23 mouse cellular contexts compared by ENCODE assay signal in genomic region chr6:5582923-5583525, GRCm38 (mm10).
DNase-seq lines count a peak whose midpoint lies in the region; ATAC-seq and TF ChIP-seq lines count a peak whose summit lies in the region.
"Had no signal": no experiment of that assay in that cellular context is flagged by ENCODE, and none has a peak within 500 bp of the region (broad histone marks: within the 10 kb centered on the region; RNA-seq: fewer than 3 reads in every experiment).

No protein-coding gene starts in this region.

- TF ChIP-seq POLR2A in MEL (IDR thresholded peaks at IDR 0.05; ENCODE audit: control insufficient read depth in 1 of 2, insufficient read depth in 1 of 2, low read depth in 1 of 2, low read length in 2 of 2, poor library complexity in 1 of 2), result no peak
- TF ChIP-seq POLR2A in embryonic fibroblast, embryonic 13.5 days (IDR thresholded peaks at IDR 0.05; ENCODE audit: low read depth, low read length), result no peak

- DNase-seq in MEL (ENCODE audit: low read depth, low spot score), result peak; percentile 12
- no peak for DNase-seq in lung, adult 18-20 months
- no peak for DNase-seq in natural killer cell, adult 2 months (ENCODE audit: low spot score in 2 of 2)
- DNase-seq in gastrocnemius, postnatal 10 days, result no peak
- DNase-seq: adrenal gland, adult 2 months; cerebellum, adult 18-20 months; cerebellum, postnatal 14 days; gastrocnemius, adult 2 months; heart, adult 18-20 months; heart, postnatal 14 days; kidney, postnatal 36 days; liver, embryonic 13.5 days; lung, embryonic 14.5 days; lung, postnatal 36 days; right cerebral cortex, postnatal 14 days had no signal

- H3K27ac ChIP-seq in MEL (ENCODE audit: control insufficient read depth, low read depth, low read length), result no peak overlapping the region
- peak overlapping the region; percentile 98 for H3K27ac ChIP-seq in embryonic fibroblast, embryonic 13.5 days (ENCODE audit: insufficient read depth, low read length)
- H3K27ac ChIP-seq: forebrain, embryonic 12.5 days; gastrocnemius, adult 2 months; heart, embryonic 13.5 days; hindbrain, embryonic 12.5 days; kidney, embryonic 15.5 days; liver, embryonic 13.5 days had no signal

- H3K79me3 ChIP-seq in C2C12 (ENCODE audit: low read depth), result no peaks in the 10 kb centered on the region

- no peaks in the 10 kb centered on the region for H3K4me1 ChIP-seq in MEL (ENCODE audit: control insufficient read depth in 1 of 2, insufficient read depth in 2 of 2, low read length in 2 of 2)
- peaks cover 8% of the 10 kb centered on the region; the same call in 1 of the 2 replicates for H3K4me1 ChIP-seq in embryonic fibroblast, embryonic 13.5 days (ENCODE audit: control insufficient read depth, insufficient read depth, low read length)
- H3K4me1 ChIP-seq: forebrain, embryonic 12.5 days; heart, embryonic 13.5 days; hindbrain, embryonic 12.5 days; kidney, embryonic 15.5 days; liver, embryonic 13.5 days had no signal

- TF ChIP-seq RAD21 in MEL (IDR thresholded peaks at IDR 0.05; ENCODE audit: low read depth, low read length), result no peak

- H3K36me3 ChIP-seq in C2C12 (ENCODE audit: control insufficient read depth, insufficient read depth), result no peaks in the 10 kb centered on the region
- no peaks in the 10 kb centered on the region for H3K36me3 ChIP-seq in MEL (ENCODE audit: control insufficient read depth in 1 of 2, insufficient read depth in 2 of 2, low read length in 2 of 2)
- H3K36me3 ChIP-seq: forebrain, embryonic 12.5 days; heart, embryonic 13.5 days; hindbrain, embryonic 12.5 days; kidney, embryonic 15.5 days; liver, embryonic 13.5 days had no signal

- no peak for TF ChIP-seq CTCF in C2C12 (IDR thresholded peaks at IDR 0.05; ENCODE audit: control insufficient read depth, insufficient read depth, insufficient read length)
- no peak for TF ChIP-seq CTCF in MEL (IDR thresholded peaks at IDR 0.05 in 2 of 3, conservative IDR thresholded peaks at IDR 0.05 in 1 of 3; ENCODE audit: control insufficient read depth in 1 of 3, insufficient read depth in 1 of 3, low read depth in 2 of 3, low read length in 3 of 3, poor library complexity in 1 of 3, severe bottlenecking in 1 of 3)
- TF ChIP-seq CTCF in embryonic fibroblast, embryonic 13.5 days (IDR thresholded peaks at IDR 0.05; ENCODE audit: borderline replicate concordance, insufficient read depth, low read length), result no peak

- no peak overlapping the region for H3K9ac ChIP-seq in MEL (ENCODE audit: control insufficient read depth, low read depth, low read length, poor library complexity, severe bottlenecking)
- H3K9ac ChIP-seq: forebrain, embryonic 12.5 days; heart, embryonic 13.5 days; hindbrain, embryonic 12.5 days; kidney, embryonic 15.5 days; liver, embryonic 13.5 days; lung, embryonic 14.5 days had no signal

- H3K27me3 ChIP-seq in C2C12 (ENCODE audit: control insufficient read depth, insufficient read depth, insufficient read length) (no peaks in the 10 kb centered on the region), MEL (ENCODE audit: control insufficient read depth in 1 of 2, insufficient read depth in 2 of 2, low read length in 2 of 2) (no peaks in the 10 kb centered on the region; a peak in 2 of 4 replicates)
- H3K27me3 ChIP-seq: forebrain, embryonic 12.5 days; heart, embryonic 13.5 days; hindbrain, embryonic 12.5 days; kidney, embryonic 15.5 days; liver, embryonic 13.5 days had no signal

- TF ChIP-seq EP300 in MEL (IDR thresholded peaks at IDR 0.05; ENCODE audit: low read depth in 1 of 2, low read length in 2 of 2), result no peak

- no peaks in the 10 kb centered on the region for H3K9me3 ChIP-seq in MEL (replicated peaks; ENCODE audit: insufficient read depth, low read length)
- H3K9me3 ChIP-seq: forebrain, embryonic 12.5 days; heart, embryonic 13.5 days; hindbrain, embryonic 12.5 days; kidney, embryonic 15.5 days; liver, embryonic 13.5 days had no signal

- H3ac ChIP-seq in C2C12 (ENCODE audit: control insufficient read depth, insufficient read length, low read depth), result no peak overlapping the region

- H3K4me3 ChIP-seq in C2C12 (ENCODE audit: insufficient read depth, poor library complexity, severe bottlenecking), result no peak overlapping the region
- no peak overlapping the region for H3K4me3 ChIP-seq in MEL (ENCODE audit: control insufficient read depth in 1 of 2, insufficient read depth in 1 of 2, low read depth in 2 of 2, low read length in 2 of 2)
- no peak overlapping the region for H3K4me3 ChIP-seq in embryonic fibroblast, embryonic 13.5 days (ENCODE audit: insufficient read depth, low read length)
- H3K4me3 ChIP-seq: forebrain, embryonic 12.5 days; gastrocnemius, adult 2 months; heart, embryonic 13.5 days; hindbrain, embryonic 12.5 days; kidney, embryonic 15.5 days; liver, embryonic 13.5 days had no signal

- H3K79me2 ChIP-seq in C2C12 (ENCODE audit: control insufficient read depth, insufficient read depth) (no peaks in the 10 kb centered on the region), MEL (ENCODE audit: control insufficient read depth, insufficient read depth, low read length, poor library complexity) (no peaks in the 10 kb centered on the region)

- ATAC-seq in CD4-positive, CD25-positive, alpha-beta regulatory T cell, adult 4 months, result no peak
- ATAC-seq: intestine, postnatal 0 days had no signal

TF ChIP-seq in C2C12, 6 proteins besides CTCF, POLR2A, EP300 and RAD21:
- no peak for TF ChIP-seq MYOG (IDR thresholded peaks at IDR 0.05; ENCODE audit: control insufficient read depth, extremely low read depth, insufficient read length)
- TF ChIP-seq FOSL1 (IDR thresholded peaks at IDR 0.05; ENCODE audit: insufficient read depth, low read length, poor library complexity, severe bottlenecking), result no peak
- peak; percentile 33 for TF ChIP-seq USF1 (IDR thresholded peaks at IDR 0.05; ENCODE audit: low read depth)

TF ChIP-seq in MEL, 35 proteins besides CTCF, POLR2A, EP300 and RAD21:
- TF ChIP-seq POLR2AphosphoS5 (IDR thresholded peaks at IDR 0.05; ENCODE audit: borderline replicate concordance, low read depth, low read length), result no peak
- no peak for TF ChIP-seq E2F4 (IDR thresholded peaks at IDR 0.05; ENCODE audit: borderline replicate concordance, low read depth, low read length)
